Mouse (Mus musculus) activated CD4-positive, CD25-positive, alpha-beta regulatory T cell, adult 4 months (primary cell): ENCODE measurements around the gene Tmc7. TPM values are rescaled to one million over a fixed set of nuclear protein-coding genes. Genes with fewer than 3 reads are reported as not detected.
A peak's percentile ranks its signal among the peaks of the same experiment; 100 is the strongest.

ENCODE experiments used
- ATAC-seq: one replicate; pipeline ENCODE4 v1.8.0; 2017
- polyA plus RNA-seq, 2 experiments: library from polyadenylated mRNA; unstranded; fragments of 100-300 nt; shearing (Covaris generic); gene quantifications; one replicate each; pipeline ENCODE4 v1.2.1; 2017

The Tmc7 gene
- polyA plus RNA-seq, 2 experiments from 2014 or later: not detected

- ATAC-seq: no peak
These were observed 390 bp upstream of the Tmc7 start for GRCm38 (mm10) chr7:118584926-118585325.

- ATAC-seq: no peak
These were observed 715 bp downstream of the Tmc7 start for GRCm38 (mm10) chr7:118583821-118584220.

- no peak for ATAC-seq
These were observed 4.6 kb downstream of the Tmc7 start for GRCm38 (mm10) chr7:118579938-118580337.

GRCm38 (mm10) chr7:118578269-118578668 lies 6.3 kb downstream of the Tmc7 start:
- no peak for ATAC-seq

GRCm38 (mm10) chr7:118572039-118572438 lies 12.5 kb downstream of the Tmc7 start:
- no peak for ATAC-seq

GRCm38 (mm10) chr7:118571350-118571749 lies 13.2 kb downstream of the Tmc7 start:
- ATAC-seq: no peak

- no peak for ATAC-seq
These were observed 15.4 kb downstream of the Tmc7 start for GRCm38 (mm10) chr7:118569121-118569543.

- ATAC-seq: no peak
These were observed 30.2 kb downstream of the Tmc7 start for GRCm38 (mm10) chr7:118554290-118554689.

GRCm38 (mm10) chr7:118553881-118554280 lies 30.7 kb downstream of the Tmc7 start:
- no peak for ATAC-seq

GRCm38 (mm10) chr7:118547451-118547850 lies 37.1 kb downstream of the Tmc7 start:
- ATAC-seq: no peak

- no peak for ATAC-seq
These were observed 40.4 kb downstream of the Tmc7 start for GRCm38 (mm10) chr7:118544128-118544527.

GRCm38 (mm10) chr7:118535076-118535475 lies 49.5 kb downstream of the Tmc7 start:
- no peak for ATAC-seq

GRCm38 (mm10) chr7:118534326-118534725 lies 50.2 kb downstream of the Tmc7 start:
- no peak for ATAC-seq

GRCm38 (mm10) chr7:118533178-118533578 lies 51.4 kb downstream of the Tmc7 start, which contains the start of gene Coq7:
Gene Coq7 (minus strand): TSS chr7:118533356.
- ATAC-seq: peak; percentile 95

GRCm38 (mm10) chr7:118532519-118533177 lies 51.9 kb downstream of the Tmc7 start:
- ATAC-seq: peak; percentile 87

GRCm38 (mm10) chr7:118526967-118527366 lies 57.6 kb downstream of the Tmc7 start:
- no peak for ATAC-seq

GRCm38 (mm10) chr7:118522077-118522476 lies 62.5 kb downstream of the Tmc7 start:
- ATAC-seq: no peak

- no peak for ATAC-seq
These were observed 64.9 kb downstream of the Tmc7 start for GRCm38 (mm10) chr7:118519661-118520060.

GRCm38 (mm10) chr7:118518687-118519086 lies 65.8 kb downstream of the Tmc7 start:
- ATAC-seq: peak; percentile 69

- ATAC-seq: no peak
These were observed 66.7 kb downstream of the Tmc7 start for GRCm38 (mm10) chr7:118517819-118518218.

GRCm38 (mm10) chr7:118508556-118508955 lies 76.0 kb downstream of the Tmc7 start:
- ATAC-seq: no peak

GRCm38 (mm10) chr7:118503844-118504243 lies 80.7 kb downstream of the Tmc7 start:
- no peak for ATAC-seq

GRCm38 (mm10) chr7:118502333-118502732 lies 82.2 kb downstream of the Tmc7 start:
- ATAC-seq: no peak

GRCm38 (mm10) chr7:118499784-118500435 lies 84.6 kb downstream of the Tmc7 start:
- ATAC-seq: no peak
